Mouse (Mus musculus) hindbrain, postnatal 0 days (tissue): ENCODE data around the gene Erc2. TPM values are rescaled to one million over a fixed set of nuclear protein-coding genes. Genes with fewer than 3 reads are reported as not detected.

Experiments
- ATAC-seq: fragments of 200-750 bp; cut with Nextera tagmentation; 2 replicates; pipeline ENCODE4 v1.8.0; 2017; ENCODE audit warnings: mild to moderate bottlenecking, moderate TSS enrichment, moderate library complexity
- DNase-seq: peaks from one replicate; pipeline ENCODE4 v3.0.0-alpha.2; 2015; ENCODE audit warnings: low spot score
- H3K27ac ChIP-seq: fragments of 300-500 bp; sonication (generic); 2 replicates; pipeline ENCODE4 v1.5.1; 2014; ENCODE audit warnings: mild to moderate bottlenecking
- H3K27me3 ChIP-seq: fragments of 300-500 bp; sonication (generic); 2 replicates; pipeline ENCODE4 v1.6.1; 2014; ENCODE audit warnings: low read length, mixed read lengths; ENCODE audit not compliant: insufficient read depth
- H3K36me3 ChIP-seq: fragments of 300-500 bp; sonication (generic); 2 replicates; pipeline ENCODE4 v1.6.1; 2014; ENCODE audit warnings: low read length, mixed read lengths; ENCODE audit not compliant: insufficient read depth
- H3K4me1 ChIP-seq: fragments of 300-500 bp; sonication (generic); 2 replicates; pipeline ENCODE4 v1.6.1; 2014; ENCODE audit warnings: antibody characterized with exemption, low read length, mixed read lengths; ENCODE audit not compliant: insufficient read depth
- H3K4me2 ChIP-seq: fragments of 300-500 bp; sonication (generic); 2 replicates; pipeline ENCODE4 v1.6.1; 2014; ENCODE audit warnings: low read depth, mild to moderate bottlenecking, low read length, moderate library complexity, mixed read lengths
- H3K4me3 ChIP-seq: fragments of 300-500 bp; sonication (generic); 2 replicates; pipeline ENCODE4 v1.5.1; 2014; ENCODE audit warnings: low read length
- H3K9ac ChIP-seq: fragments of 300-500 bp; sonication (generic); replicated peaks from 2 replicates; pipeline ENCODE4 v1.6.1; 2014; ENCODE audit warnings: mild to moderate bottlenecking, low read length, moderate library complexity, mixed read lengths
- H3K9me3 ChIP-seq: fragments of 300-500 bp; sonication (generic); 2 replicates; pipeline ENCODE4 v1.6.1; 2016; ENCODE audit warnings: low read length, mixed read lengths
- CTCF ChIP-seq: IDR thresholded peaks from 2 replicates; pipeline ENCODE4 v1.5.1; 2016; ENCODE audit warnings: antibody characterized with exemption, control low read depth, low read depth
- WGBS: fragments of 180-500 bp; shearing (Covaris S2); extraction: QIAGEN DNeasy Blood & Tissue Kit; methylation state at CpG from one replicate; pipeline ENCODE4 v1.1.7; 2014; 5-methylcytosine and 5-hydroxymethylcytosine counted together
- polyA plus RNA-seq: library from polyadenylated mRNA; unstranded; fragments of >200 nt; fragmentation: Nextera tagmentation; extraction: Ambion mirVana; gene quantifications from 2 replicates; pipeline ENCODE4 v1.2.1, GENCODE M21; 2015
- total RNA-seq: library from RNA; depleted of rRNA; stranded (reverse); fragments of >200 nt; gene quantifications from 2 replicates; pipeline ENCODE4 v1.2.3, GENCODE M21; 2014

Gene Erc2
- total and polyA plus RNA-seq, 2 experiments from 2014 or later, result 71.0 to 104 TPM

DNA sequence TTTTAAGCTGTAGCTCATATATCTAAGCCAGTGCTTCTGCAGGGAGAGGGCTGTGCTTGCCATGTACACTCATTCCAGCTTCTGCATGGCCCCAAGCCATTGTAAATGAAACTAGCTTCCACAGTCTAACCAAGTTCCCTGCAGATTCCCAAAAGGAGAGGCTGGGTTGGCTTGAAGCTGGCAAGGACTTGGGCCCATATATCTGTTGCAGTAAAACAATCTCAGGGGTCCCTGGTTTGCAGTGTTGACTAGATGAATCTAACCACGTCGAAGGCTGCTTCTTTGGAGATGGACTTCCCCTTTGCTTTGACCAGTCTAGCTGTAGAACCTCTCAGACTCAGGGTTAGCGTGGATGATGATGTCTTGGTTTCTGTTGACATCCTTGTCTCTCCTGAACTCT lies 716.9 kb downstream of the Erc2 start:
- no peaks in the 10 kb centered on the region for H3K36me3 ChIP-seq
- H3K9ac ChIP-seq, result no peak overlapping the region
- no peak overlapping the region for H3K27ac ChIP-seq
- no peak for ATAC-seq
- no peak for TF ChIP-seq CTCF
- no peaks in the 10 kb centered on the region; the same call in 1 of the 2 replicates for H3K4me1 ChIP-seq
- H3K4me3 ChIP-seq, result no peak overlapping the region
- no peak overlapping the region for H3K4me2 ChIP-seq
- no peaks in the 10 kb centered on the region for H3K27me3 ChIP-seq
- 91% methylated on average over 3 of the region's 3 CpGs for WGBS
- H3K9me3 ChIP-seq, result no peaks in the 10 kb centered on the region
- no peak for DNase-seq

- TF ChIP-seq CTCF, result no peak
- Histone ChIP-seq H3K27me3 (no peaks in the 10 kb centered on the region), H3K4me1 (no peaks in the 10 kb centered on the region), H3K4me3 (no peak overlapping the region), H3K27ac (no peak overlapping the region), H3K9ac (no peak overlapping the region), H3K36me3 (no peaks in the 10 kb centered on the region), H3K4me2 (no peak overlapping the region), H3K9me3 (no peaks in the 10 kb centered on the region)
- DNase-seq, result no peak
- WGBS, result 61% methylated on average over 1 of the region's 1 CpGs
- no peak for ATAC-seq
These were observed 726.9 kb downstream of the Erc2 start for GRCm38 (mm10) chr14:28349129-28349528.

DNA sequence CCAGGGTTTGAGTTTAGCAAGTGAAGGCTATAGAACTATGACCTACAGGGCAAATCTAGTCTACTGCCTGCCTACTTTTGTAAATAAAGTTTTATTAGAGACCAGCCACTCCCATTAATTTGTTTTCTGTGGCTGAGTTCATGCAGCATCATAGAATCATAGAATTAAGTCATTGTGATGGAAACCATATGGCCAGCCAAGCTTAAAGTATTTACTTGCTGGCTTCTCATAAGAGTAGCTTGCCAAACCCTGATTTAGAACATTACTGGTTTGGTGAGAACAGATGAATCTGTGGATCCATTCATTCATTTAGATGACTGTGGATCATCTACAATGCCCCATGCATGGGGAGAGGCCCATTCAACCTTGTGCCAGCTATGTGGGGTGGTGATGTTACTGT lies 733.8 kb downstream of the Erc2 start:
- no peak overlapping the region for H3K4me2 ChIP-seq
- no peak overlapping the region for H3K27ac ChIP-seq
- DNase-seq, result no peak
- H3K4me1 ChIP-seq, result no peaks in the 10 kb centered on the region
- no peak for TF ChIP-seq CTCF
- H3K27me3 ChIP-seq, result no peaks in the 10 kb centered on the region
- no peak overlapping the region for H3K9ac ChIP-seq
- H3K9me3 ChIP-seq, result no peaks in the 10 kb centered on the region
- no peaks in the 10 kb centered on the region for H3K36me3 ChIP-seq
- ATAC-seq, result no peak
- H3K4me3 ChIP-seq, result no peak overlapping the region

DNA sequence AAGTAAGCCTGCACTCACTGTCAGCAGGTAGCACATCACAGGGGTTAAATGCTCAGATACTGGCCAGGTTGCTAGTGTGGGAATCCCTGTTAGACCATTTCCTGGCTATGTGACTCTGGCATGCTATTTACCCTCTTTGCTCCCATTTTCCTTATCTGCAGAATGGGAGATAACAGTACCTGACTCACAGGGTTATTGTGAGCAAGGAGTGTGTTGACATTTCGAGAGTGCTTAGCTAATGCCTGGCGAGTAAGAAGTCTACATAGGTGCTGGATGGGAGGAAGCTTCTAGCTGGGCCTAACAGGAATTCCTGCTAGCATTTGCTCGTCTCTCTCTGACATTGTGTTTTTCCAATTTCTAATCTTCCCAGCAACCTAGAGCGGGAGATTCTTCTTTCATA lies 737.3 kb downstream of the Erc2 start:
- Histone ChIP-seq H3K36me3 (no peaks in the 10 kb centered on the region), H3K27ac (no peak overlapping the region), H3K9me3 (no peaks in the 10 kb centered on the region), H3K27me3 (no peaks in the 10 kb centered on the region), H3K4me3 (no peak overlapping the region), H3K4me1 (no peaks in the 10 kb centered on the region), H3K4me2 (no peak overlapping the region), H3K9ac (no peak overlapping the region)
- no peak for TF ChIP-seq CTCF
- WGBS, result 86% methylated on average over 4 of the region's 4 CpGs
- ATAC-seq (no peak), DNase-seq (no peak)

DNA sequence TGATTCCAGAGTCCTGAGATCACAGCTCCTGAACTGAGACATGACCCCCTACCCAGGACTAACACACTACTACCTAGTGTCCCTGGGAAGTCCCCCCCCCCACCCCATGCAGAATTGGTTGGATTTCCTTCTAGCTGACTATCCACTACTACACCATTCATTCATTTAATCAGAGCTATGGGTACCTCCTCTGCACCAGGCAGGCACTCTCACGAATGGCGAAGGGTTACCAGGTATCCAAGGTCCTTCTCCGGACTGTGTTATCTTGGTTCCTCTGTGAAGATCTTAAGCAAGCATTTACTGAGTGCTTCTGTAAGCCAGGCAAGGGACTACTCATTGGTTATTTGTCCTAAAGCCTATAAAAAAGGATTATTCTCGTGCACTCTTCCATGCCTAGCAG lies 737.8 kb downstream of the Erc2 start:
- 93% methylated on average over 4 of the region's 4 CpGs for WGBS
- no peaks in the 10 kb centered on the region for H3K9me3 ChIP-seq
- no peak for TF ChIP-seq CTCF
- ATAC-seq (no peak), DNase-seq (no peak)
- H3K9ac ChIP-seq, result no peak overlapping the region
- no peak overlapping the region for H3K27ac ChIP-seq
- no peaks in the 10 kb centered on the region for H3K36me3 ChIP-seq
- no peak overlapping the region for H3K4me2 ChIP-seq
- no peaks in the 10 kb centered on the region for H3K4me1 ChIP-seq
- H3K27me3 ChIP-seq, result no peaks in the 10 kb centered on the region
- H3K4me3 ChIP-seq, result no peak overlapping the region

DNA sequence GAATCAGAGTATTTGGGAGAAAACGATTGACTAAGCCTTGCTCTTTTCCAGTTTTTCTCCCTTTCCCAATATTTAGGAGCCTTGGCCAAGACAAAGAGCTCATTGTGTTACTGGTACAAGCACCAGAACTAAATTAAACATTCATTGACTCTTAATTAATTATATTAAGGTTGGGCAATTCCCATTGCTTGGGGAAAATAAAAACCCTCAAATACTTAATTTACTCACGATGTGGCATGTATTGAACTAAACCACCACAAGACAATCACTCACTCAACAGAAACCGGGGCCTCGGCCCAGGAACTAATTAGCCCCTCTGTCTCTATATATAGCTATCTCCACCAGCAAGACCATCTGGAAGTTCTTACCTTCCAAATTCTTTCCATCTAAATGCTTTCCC lies 740.1 kb downstream of the Erc2 start:
- H3K9ac ChIP-seq, result no peak overlapping the region
- DNase-seq (no peak), ATAC-seq (no peak)
- no peak overlapping the region for H3K4me3 ChIP-seq
- H3K27ac ChIP-seq, result no peak overlapping the region
- 48% methylated on average over 4 of the region's 4 CpGs for WGBS
- H3K4me2 ChIP-seq, result no peak overlapping the region
- no peaks in the 10 kb centered on the region for H3K9me3 ChIP-seq
- TF ChIP-seq CTCF, result no peak
- no peaks in the 10 kb centered on the region for H3K36me3 ChIP-seq
- no peaks in the 10 kb centered on the region for H3K4me1 ChIP-seq
- H3K27me3 ChIP-seq, result no peaks in the 10 kb centered on the region

GRCm38 (mm10) chr14:28370713-28371112 lies 748.5 kb downstream of the Erc2 start:
- ATAC-seq (no peak), DNase-seq (no peak)
- H3K27me3 ChIP-seq, result no peaks in the 10 kb centered on the region; the same call in 1 of the 2 replicates
- no peaks in the 10 kb centered on the region for H3K9me3 ChIP-seq
- no peak for TF ChIP-seq CTCF
- no peaks in the 10 kb centered on the region for H3K36me3 ChIP-seq
- no peak overlapping the region for H3K27ac ChIP-seq
- WGBS, result 85% methylated on average over 8 of the region's 8 CpGs
- no peak overlapping the region for H3K4me2 ChIP-seq
- no peak overlapping the region for H3K4me3 ChIP-seq
- no peak overlapping the region for H3K9ac ChIP-seq
- H3K4me1 ChIP-seq, result no peaks in the 10 kb centered on the region
